Mouse (Mus musculus) kidney, adult 2 months (tissue): ENCODE results near the gene Cacna1c.

ENCODE experiments used
- CTCF ChIP-seq: fragments of 200-500 bp; conservative IDR thresholded peaks from 2 replicates; pipeline ENCODE4 v1.5.1; 2011; ENCODE audit warnings: low read depth, mild to moderate bottlenecking, control low read depth, low read length, moderate library complexity, mixed read lengths; ENCODE audit not compliant: insufficient read depth, insufficient read length
- POLR2A ChIP-seq: fragments of 200-500 bp; IDR thresholded peaks from one replicate; pipeline ENCODE4 v1.6.1; 2011; ENCODE audit warnings: low read depth, low read length, control low read depth

- TF ChIP-seq CTCF: no peak
- no peak for TF ChIP-seq POLR2A
Measured at GRCm38 (mm10) chr6:118950190-118950589, 246.0 kb downstream of the Cacna1c start.
